Mouse (Mus musculus): ENCODE results near the gene Btf3l4. TPM values are rescaled to one million over a fixed set of nuclear protein-coding genes. Genes with fewer than 3 reads are reported as not detected.

Btf3l4 gene
- total RNA-seq, 2 experiments from 2014 or later, result 75.5 to 84.6 TPM

Other genes starting within 250 kb of the Btf3l4 start
- gene Cc2d1b, start 213.7 kb downstream of the Btf3l4 start, total RNA-seq (2021), result 10 to 100 TPM; 14.6 to 17.6 TPM
- under 1 TPM; 0.14 to 0.61 TPM for gene 3110021N24Rik, start 114.0 kb downstream of the Btf3l4 start, total RNA-seq (2021)
- 10 to 100 TPM; 23.1 to 24.2 TPM for gene Zfyve9, start 52.8 kb downstream of the Btf3l4 start, total RNA-seq (2021)
- 10 to 100 TPM; 30.4 to 38.0 TPM for gene Txndc12, start 987 bp upstream of the Btf3l4 start, total RNA-seq (2021)
- 10 to 100 TPM; 17.7 to 20.0 TPM for gene Kti12, start 14.2 kb upstream of the Btf3l4 start, total RNA-seq (2021)
- gene A730015C16Rik, start 15.0 kb upstream of the Btf3l4 start, total RNA-seq (2021), result not detected
- under 1 TPM; 0.22 to 0.36 TPM for gene Rab3b, start 45.4 kb upstream of the Btf3l4 start, total RNA-seq (2021)
- gene Nrd1, start 167.0 kb upstream of the Btf3l4 start, total RNA-seq (2021), result 100 to 1,000 TPM in 1 of 2 experiments, 10 to 100 TPM in 1; 99.1 to 102 TPM

All from heart, postnatal 14 days (tissue).